Mouse (Mus musculus): Measurements from ENCODE around the gene Mast4.

DNA sequence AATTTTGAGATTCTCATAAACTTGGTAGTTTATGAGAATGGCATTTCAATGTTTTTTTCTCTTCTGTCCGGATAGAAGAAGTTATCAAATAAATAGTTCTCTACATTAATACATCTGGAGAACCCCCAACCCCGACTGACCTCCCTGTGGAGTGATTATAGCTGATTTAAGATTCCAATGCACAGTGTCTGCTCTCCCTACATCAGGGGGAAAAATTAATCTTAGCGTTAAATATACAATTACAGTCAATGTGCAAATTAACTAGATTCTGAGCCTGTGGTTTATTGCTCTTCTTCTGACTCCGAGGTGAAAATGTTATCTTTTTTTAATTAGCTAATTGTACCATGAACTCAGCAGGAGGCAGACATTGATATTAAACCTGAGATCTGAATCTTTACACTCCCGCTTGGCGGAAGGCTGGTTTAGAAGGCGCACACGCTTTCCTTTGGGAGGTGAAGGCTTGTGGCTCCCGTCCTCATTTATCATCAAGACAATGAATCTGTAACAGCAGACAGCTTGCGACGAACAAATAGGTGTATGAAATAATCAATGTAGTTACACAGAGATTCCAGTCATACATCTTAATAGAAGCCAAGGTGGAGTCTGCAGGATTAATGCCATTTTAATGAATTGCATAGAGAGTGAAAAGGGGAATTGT is 274.2 kb downstream of the Mast4 start:
- no peak for TF ChIP-seq CTCF (IDR thresholded peaks at IDR 0.05; ENCODE audit: low read depth)
- no peak for TF ChIP-seq EP300 (IDR thresholded peaks at IDR 0.05; ENCODE audit: low read depth)
